Mouse (Mus musculus): Measurements from ENCODE around the gene Arhgef11. TPM values are rescaled to one million over a fixed set of nuclear protein-coding genes. Genes with fewer than 3 reads are reported as not detected.
A peak's percentile ranks its signal among the peaks of the same experiment; 100 is the strongest.

Arhgef11 gene
- total and polyA plus RNA-seq, 3 experiments: 2.0 to 4.9 TPM; not detected in 1

DNA sequence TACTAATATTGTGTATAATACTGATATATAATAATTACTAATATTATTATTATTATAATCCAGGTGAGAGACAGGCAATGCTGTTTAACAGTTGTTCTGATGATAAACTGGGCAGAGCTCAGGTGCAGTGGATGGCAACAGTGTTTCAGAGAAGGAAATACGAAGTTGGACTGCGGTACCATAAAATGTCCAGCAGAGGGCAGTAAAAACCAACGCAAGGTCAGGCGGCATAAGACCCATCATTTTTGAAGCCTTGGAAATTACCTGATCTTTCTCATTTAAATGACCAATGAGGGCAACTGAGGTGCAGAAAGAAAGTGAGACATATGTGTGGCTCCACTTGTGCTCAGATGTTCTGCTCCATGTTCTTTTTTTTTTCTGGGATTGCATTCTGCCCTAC is 152.9 kb downstream of the Arhgef11 start:
- Histone ChIP-seq H3K4me1 (ENCODE audit: control insufficient read depth in 1 of 2, insufficient read depth in 2 of 2, low read length in 2 of 2) (0 out of 4 replicates have a peak, but pooled peaks cover 0 to 3% of the 10 kb centered on the region in 2 experiments), H3K9me3 (replicated peaks; ENCODE audit: insufficient read depth, low read length) (no peaks in the 10 kb centered on the region), H3K4me3 (ENCODE audit: control insufficient read depth in 1 of 2, insufficient read depth in 1 of 2, low read depth in 2 of 2, low read length in 2 of 2) (no peak overlapping the region), H3K9ac (ENCODE audit: control insufficient read depth, low read depth, low read length, poor library complexity, severe bottlenecking) (no peak overlapping the region), H3K36me3 (ENCODE audit: control insufficient read depth in 1 of 2, insufficient read depth in 2 of 2, low read length in 2 of 2) (no peaks in the 10 kb centered on the region), H3K27ac (ENCODE audit: control insufficient read depth, low read depth, low read length) (no peak overlapping the region), H3K27me3 (ENCODE audit: control insufficient read depth in 1 of 2, insufficient read depth in 2 of 2, low read length in 2 of 2) (peaks cover 5 to 7% of the 10 kb centered on the region in 2 experiments), H3K79me2 (ENCODE audit: control insufficient read depth, insufficient read depth, low read length, poor library complexity) (no peaks in the 10 kb centered on the region)
- peak; percentile 80 for DNase-seq (ENCODE audit: low read depth, low spot score)
- TF ChIP-seq MEF2A (IDR thresholded peaks at IDR 0.05; ENCODE audit: extremely low read depth, insufficient replicate concordance, low read depth, low read length, poor library complexity, severe bottlenecking) (no peak), ZC3H11A (IDR thresholded peaks at IDR 0.05; ENCODE audit: low read depth, low read length) (peak; percentile 81), RAD21 (IDR thresholded peaks at IDR 0.05; ENCODE audit: low read depth, low read length) (peak; percentile 88), TAL1 (IDR thresholded peaks at IDR 0.05; ENCODE audit: low read length) (no peak), EP300 (IDR thresholded peaks at IDR 0.05; ENCODE audit: low read depth in 1 of 2, low read length in 2 of 2) (no peak), RCOR1 (IDR thresholded peaks at IDR 0.05; ENCODE audit: low read depth, low read length) (no peak), E2F4 (IDR thresholded peaks at IDR 0.05; ENCODE audit: borderline replicate concordance, low read depth, low read length) (no peak), MYC (IDR thresholded peaks at IDR 0.05; ENCODE audit: low read depth, low read length) (0 out of 2 replicates have a peak, but pooled peaks have one; percentile 22), UBTF (IDR thresholded peaks at IDR 0.05; ENCODE audit: borderline replicate concordance, insufficient read depth, low read depth, low read length) (no peak), CTCF (IDR thresholded peaks at IDR 0.05 in 2 of 3, conservative IDR thresholded peaks at IDR 0.05 in 1 of 3; ENCODE audit: control insufficient read depth in 1 of 3, insufficient read depth in 1 of 3, low read depth in 2 of 3, low read length in 3 of 3, poor library complexity in 1 of 3, severe bottlenecking in 1 of 3) (peak; percentile 77 to 95 (median 87)), MAZ (IDR thresholded peaks at IDR 0.05; ENCODE audit: low read depth, low read length) (no peak), SIN3A (IDR thresholded peaks at IDR 0.05; ENCODE audit: low read length) (0 out of 2 replicates have a peak, but pooled peaks have one; percentile 22), USF1 (IDR thresholded peaks at IDR 0.05; ENCODE audit: low read depth, low read length) (no peak), GABPA (IDR thresholded peaks at IDR 0.05; ENCODE audit: low read depth, low read length) (no peak), CHD2 (IDR thresholded peaks at IDR 0.05; ENCODE audit: low read length) (no peak), MAFK (IDR thresholded peaks at IDR 0.05; ENCODE audit: borderline replicate concordance, low read depth, low read length) (no peak), BHLHE40 (IDR thresholded peaks at IDR 0.05; ENCODE audit: borderline replicate concordance, low read depth, low read length) (no peak), SMC3 (IDR thresholded peaks at IDR 0.05; ENCODE audit: low read depth, low read length) (peak; percentile 87), NRF1 (IDR thresholded peaks at IDR 0.05; ENCODE audit: insufficient read depth, low read depth, low read length, poor library complexity, severe bottlenecking) (no peak), KAT2A (conservative IDR thresholded peaks at IDR 0.05; ENCODE audit: low read depth, low read length) (no peak), POLR2AphosphoS2 (IDR thresholded peaks at IDR 0.05; ENCODE audit: low read length) (no peak), ZMIZ1 (IDR thresholded peaks at IDR 0.05; ENCODE audit: low read depth, low read length) (no peak), ELF1 (IDR thresholded peaks at IDR 0.05; ENCODE audit: low read depth, low read length) (no peak)
